Mouse (Mus musculus): ENCODE data around the gene Strc. TPM values are rescaled to one million over a fixed set of nuclear protein-coding genes. Genes with fewer than 3 reads are reported as not detected.
A peak's percentile ranks its signal among the peaks of the same experiment; 100 is the strongest.

Gene Strc
- total RNA-seq, 2 experiments from 2014 or later = 0.11 to 0.12 TPM

DNA sequence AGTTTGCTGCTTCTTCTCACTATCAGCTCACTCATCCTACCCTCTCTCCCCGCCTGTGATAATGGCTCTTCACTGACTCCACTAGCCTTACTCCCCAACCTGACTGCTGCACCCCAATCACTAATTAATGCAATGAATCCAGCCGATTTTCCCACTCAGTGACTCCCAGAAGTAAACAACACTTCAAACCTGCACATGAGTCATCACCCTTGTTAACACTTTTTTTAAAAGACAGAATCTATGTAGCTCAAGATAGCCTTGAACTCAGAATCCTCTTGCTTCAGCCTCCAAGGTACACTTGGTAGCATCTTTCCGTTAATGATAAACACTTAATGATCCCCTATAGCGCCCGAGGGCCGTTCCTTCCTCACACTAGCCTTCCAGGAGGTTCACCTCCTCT is 32.6 kb downstream of the Strc start:
- Histone ChIP-seq H3K27ac (peak overlapping the region; percentile 96), H3K4me3 (peak overlapping the region; percentile 70)
- no peak for DNase-seq (ENCODE audit: extremely low spot score in 1 of 2, low spot score in 2 of 2)
- intact Hi-C loops (cut with DNase I) = loop anchor here (2.0 kb wide), 1 partner anchor 60 kb away; no protein-coding TSS in a partner anchor
- TF ChIP-seq CTCF (IDR thresholded peaks at IDR 0.05) = no peak

DNA sequence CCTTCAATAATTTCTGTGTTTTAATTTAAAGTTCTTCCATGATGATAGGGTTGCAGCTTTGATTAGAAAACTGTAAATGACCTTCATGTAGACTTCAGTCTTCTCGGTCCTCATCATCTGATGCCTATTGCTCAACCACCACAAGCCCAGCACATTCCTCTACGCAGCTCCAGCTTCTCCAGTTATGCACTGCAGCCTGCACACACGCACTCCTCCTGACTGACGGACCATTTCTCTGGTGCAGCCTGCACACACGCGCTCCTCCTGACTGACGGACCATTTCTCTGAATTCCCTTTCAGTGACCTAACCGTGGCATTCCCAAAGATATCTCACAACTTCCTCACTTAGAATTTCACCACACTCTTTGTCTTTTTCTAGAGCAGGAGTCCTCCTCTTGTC is 33.8 kb downstream of the Strc start:
- TF ChIP-seq CTCF (IDR thresholded peaks at IDR 0.05) = no peak
- no peak for DNase-seq (ENCODE audit: extremely low spot score in 1 of 2, low spot score in 2 of 2)
- H3K4me3 ChIP-seq = no peak overlapping the region
- intact Hi-C loops (cut with DNase I) = no loop called here
- no peak overlapping the region for H3K27ac ChIP-seq

DNA sequence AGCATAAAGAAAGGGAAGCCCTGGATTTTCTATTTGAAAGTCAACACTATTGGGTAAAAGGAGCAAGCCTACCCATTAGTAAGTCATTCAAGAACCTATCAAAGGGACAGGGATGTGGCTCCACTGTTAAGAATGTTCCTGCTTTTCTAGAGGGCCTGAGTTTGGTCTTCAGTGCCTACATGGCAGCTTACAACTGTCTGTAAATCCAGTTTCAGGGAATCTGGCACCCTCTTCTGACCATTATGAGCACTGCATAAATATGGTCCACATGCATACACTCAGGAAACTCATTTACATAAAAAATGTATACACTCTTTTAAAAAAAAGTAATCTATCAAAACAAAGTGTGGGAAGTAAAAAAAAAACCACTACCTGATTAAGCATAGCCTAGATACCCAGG is 47.9 kb downstream of the Strc start:
- DNase-seq (ENCODE audit: extremely low spot score in 1 of 2, low spot score in 2 of 2) = no peak
- peak; percentile 38 for TF ChIP-seq CTCF (IDR thresholded peaks at IDR 0.05)
- Histone ChIP-seq H3K4me3 (no peak overlapping the region), H3K27ac (no peak overlapping the region)
- intact Hi-C loops (cut with DNase I) = no loop called here

DNA sequence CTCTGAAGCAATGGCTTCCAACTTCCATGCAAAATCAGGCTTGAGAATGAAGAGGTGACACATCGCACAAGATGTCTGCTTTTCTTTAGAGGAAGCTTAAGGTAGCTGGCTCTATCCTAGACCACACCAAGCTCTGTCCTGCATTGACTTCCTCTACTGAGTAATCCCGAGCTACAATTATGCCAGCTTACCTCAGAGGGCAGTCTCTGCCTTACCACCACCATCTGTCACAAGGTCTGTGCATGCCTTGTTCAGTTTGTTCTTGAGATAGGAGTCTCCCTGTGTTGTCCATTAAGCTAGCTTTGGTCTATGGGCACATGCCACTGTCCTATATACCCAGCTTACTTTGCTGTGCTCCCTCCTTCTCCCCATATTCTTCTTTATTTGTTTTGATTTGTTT is 57.5 kb downstream of the Strc start:
- no peak for DNase-seq (ENCODE audit: extremely low spot score in 1 of 2, low spot score in 2 of 2)
- H3K4me3 ChIP-seq = no peak overlapping the region
- intact Hi-C loops (cut with DNase I) = no loop called here
- no peak for TF ChIP-seq CTCF (IDR thresholded peaks at IDR 0.05)
- no peak overlapping the region for H3K27ac ChIP-seq

DNA sequence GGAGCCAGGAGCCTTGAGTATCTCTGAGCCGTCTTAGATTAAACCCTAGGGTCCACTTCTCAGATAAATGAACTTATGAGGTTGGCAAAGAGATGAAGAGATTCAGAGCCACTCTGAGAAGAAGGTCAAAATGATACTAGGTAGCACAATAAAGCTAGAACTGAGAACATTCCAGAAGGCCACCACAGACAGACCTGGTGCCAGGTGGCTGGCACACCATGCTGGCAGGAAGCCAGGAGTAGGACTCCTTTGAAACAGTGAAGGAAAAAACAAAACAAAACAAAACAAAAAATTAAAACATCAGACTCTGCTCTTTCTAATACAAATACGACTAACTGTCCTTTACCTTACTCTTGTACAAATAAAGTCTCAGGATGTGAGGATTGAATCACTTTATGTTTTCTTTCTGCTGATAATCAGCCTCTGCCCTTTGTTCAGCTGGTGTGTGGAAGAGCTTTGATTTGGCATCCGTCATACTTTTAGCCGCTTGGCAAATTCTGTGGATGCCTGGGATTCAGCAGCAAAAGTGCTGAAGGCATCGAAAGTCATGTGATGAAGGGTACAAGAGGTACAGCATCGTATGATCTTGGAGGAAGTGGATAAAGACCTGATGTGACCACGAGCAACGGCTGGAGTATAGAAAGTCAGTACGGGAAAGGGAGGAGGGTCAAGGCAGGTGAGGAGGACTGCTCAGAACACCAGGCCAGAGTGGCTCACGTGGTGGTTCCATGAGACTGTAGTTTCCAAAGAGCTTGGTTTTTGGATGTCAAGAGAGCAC is 63.1 kb downstream of the Strc start:
- no peak overlapping the region for H3K27ac ChIP-seq
- H3K4me3 ChIP-seq = no peak overlapping the region
- intact Hi-C loops (cut with DNase I) = no loop called here
- DNase-seq (ENCODE audit: extremely low spot score in 1 of 2, low spot score in 2 of 2) = no peak
- TF ChIP-seq CTCF (IDR thresholded peaks at IDR 0.05) = no peak

DNA sequence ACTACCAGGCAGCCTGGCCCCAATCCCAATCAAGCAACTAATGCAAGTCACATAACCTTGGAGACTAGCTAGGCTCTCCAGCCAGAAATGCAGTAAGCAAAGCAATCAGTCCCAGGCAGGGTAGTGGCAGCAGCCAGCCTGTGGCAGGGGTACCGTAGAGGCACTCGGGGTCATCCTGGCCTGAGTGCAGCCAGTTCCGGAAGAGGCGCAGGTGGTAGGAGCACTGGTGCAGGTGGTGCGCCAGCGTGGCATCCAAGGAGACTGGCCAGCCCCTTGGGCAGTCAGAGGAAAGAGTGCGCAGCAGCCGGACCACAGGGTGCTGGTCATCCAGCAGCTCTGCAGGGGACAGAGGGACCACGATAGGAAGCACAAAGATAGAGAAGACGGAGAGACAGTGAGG is 63.9 kb downstream of the Strc start:
- intact Hi-C loops (cut with DNase I) = no loop called here
- no peak overlapping the region for H3K27ac ChIP-seq
- DNase-seq (ENCODE audit: extremely low spot score in 1 of 2, low spot score in 2 of 2) = no peak
- TF ChIP-seq CTCF (IDR thresholded peaks at IDR 0.05) = no peak
- H3K4me3 ChIP-seq = no peak overlapping the region

DNA sequence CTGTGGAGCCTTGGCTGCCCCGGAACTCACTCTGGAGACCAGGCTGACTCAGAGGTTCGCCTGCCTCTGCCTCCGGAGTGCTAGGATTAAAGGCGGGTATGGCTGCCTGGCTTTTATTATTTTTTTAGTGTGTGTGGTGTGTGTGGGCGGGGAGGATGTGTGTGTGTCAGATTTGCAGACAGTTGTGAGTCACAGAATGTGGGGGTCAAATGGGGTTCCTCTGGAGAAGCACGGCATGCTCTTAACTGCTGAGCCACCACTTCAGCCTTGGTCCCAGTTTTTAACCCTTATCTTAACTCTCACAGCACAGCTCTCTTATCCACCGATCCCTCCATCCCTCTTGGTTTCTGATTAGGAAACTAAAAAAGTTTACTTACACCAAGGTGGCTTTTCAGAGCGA is 70.7 kb downstream of the Strc start:
- TF ChIP-seq CTCF (IDR thresholded peaks at IDR 0.05) = no peak
- intact Hi-C loops (cut with DNase I) = no loop called here
- H3K4me3 ChIP-seq = no peak overlapping the region
- no peak overlapping the region for H3K27ac ChIP-seq
- DNase-seq (ENCODE audit: extremely low spot score in 1 of 2, low spot score in 2 of 2) = peak in 1 of 2 experiments; percentile 11

Other genes with a start within 250 kb of the Strc start
- gene Adal, start 246.7 kb downstream of the Strc start, total RNA-seq (2021) = 10 to 100 TPM; 18.2 to 19.9 TPM
- gene Lcmt2, start 246.5 kb downstream of the Strc start, total RNA-seq (2021) = 1 to 10 TPM; 6.5 to 7.7 TPM
- gene Tubgcp4, start 216.5 kb downstream of the Strc start, total RNA-seq (2021) = 10 to 100 TPM; 45.7 to 48.6 TPM
- 1 to 10 TPM; 6.1 to 6.3 TPM for gene Zscan29, start 216.0 kb downstream of the Strc start, total RNA-seq (2021)
- gene Trp53bp1, start 115.8 kb downstream of the Strc start, total RNA-seq (2021) = 100 to 1,000 TPM; 148 to 170 TPM
- 100 to 1,000 TPM; 610 to 673 TPM for gene Map1a, start 97.6 kb downstream of the Strc start, total RNA-seq (2021)
- 100 to 1,000 TPM; 134 to 136 TPM for gene Ppip5k1, start 31.8 kb downstream of the Strc start, total RNA-seq (2021)
- gene Ckmt1, start 29.5 kb downstream of the Strc start, total RNA-seq (2021) = 100 to 1,000 TPM; 339 to 354 TPM
- 100 to 1,000 TPM; 170 to 202 TPM for gene Pdia3, start 26.6 kb upstream of the Strc start, total RNA-seq (2021)
- 1 to 10 TPM; 3.6 to 4.2 TPM for gene Catsper2, start 26.6 kb upstream of the Strc start, total RNA-seq (2021)
- gene Ell3, start 57.1 kb upstream of the Strc start, total RNA-seq (2021) = not detected
- gene Serf2, start 62.0 kb upstream of the Strc start, total RNA-seq (2021) = 100 to 1,000 TPM; 152 to 164 TPM
- 10 to 100 TPM; 22.7 to 23.1 TPM for gene Hypk, start 66.1 kb upstream of the Strc start, total RNA-seq (2021)
- gene Serinc4, start 69.6 kb upstream of the Strc start, total RNA-seq (2021) = under 1 TPM; 0.21 to 0.54 TPM
- gene Mfap1b, start 86.9 kb upstream of the Strc start, total RNA-seq (2021) = 10 to 100 TPM; 40.9 to 41.5 TPM
- gene Mfap1a, start 119.5 kb upstream of the Strc start, total RNA-seq (2021) = 10 to 100 TPM; 33.3 TPM
- 1 to 10 TPM; 4.5 to 5.5 TPM for gene Wdr76, start 119.6 kb upstream of the Strc start, total RNA-seq (2021)